Mouse (Mus musculus): ENCODE data around the gene Abca8b.

DNA sequence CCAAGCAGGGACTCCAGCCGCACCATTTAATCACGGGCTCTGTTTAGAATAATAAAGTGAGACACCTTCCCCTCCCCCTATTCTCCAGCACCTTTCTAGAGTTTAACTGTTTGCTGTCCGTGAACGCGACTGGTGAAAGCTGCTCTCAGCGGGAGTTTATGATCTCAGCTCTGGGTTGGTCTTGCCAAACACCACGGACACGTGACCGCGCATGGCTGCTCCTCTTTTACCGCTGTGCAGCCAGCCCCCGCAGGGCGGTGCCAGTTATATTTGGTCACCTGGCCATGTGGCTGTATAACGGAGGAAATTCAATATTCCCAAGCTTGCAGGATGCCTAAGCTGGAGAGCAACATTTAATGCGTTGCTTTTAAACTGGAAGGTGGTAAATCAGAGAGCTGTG is at the start of gene Abca8b:
- TF ChIP-seq CTCF (IDR thresholded peaks at IDR 0.05; ENCODE audit: control insufficient read depth, insufficient read depth, insufficient replicate concordance, low read depth, low read length), result no peak
- TF ChIP-seq POLR2A (IDR thresholded peaks at IDR 0.05; ENCODE audit: control insufficient read depth, low read depth, low read length), result no peak

Measured in testis, adult 2 months (tissue).